Mouse (Mus musculus): ENCODE results near the gene Gm9844.

GRCm38 (mm10) chr7:24852557-24853232 lies 9.3 kb upstream of the Gm9844 start:
- TF ChIP-seq CTCF (IDR thresholded peaks at IDR 0.05; ENCODE audit: extremely low read depth, insufficient read depth, low read length) (no peak), POLR2A (IDR thresholded peaks at IDR 0.05; ENCODE audit: extremely low read depth, insufficient read depth, low read length) (no peak)
